Mouse (Mus musculus): Measurements from ENCODE around the gene Pde4c. TPM values are rescaled to one million over a fixed set of nuclear protein-coding genes. Genes with fewer than 3 reads are reported as not detected.

The Pde4c gene
- total RNA-seq, 2 experiments from 2014 or later = 1.4 to 1.5 TPM

- DNase-seq (ENCODE audit: low spot score in 2 of 2) = peak in 1 of 2 experiments; percentile 10
Observed at GRCm38 (mm10) chr8:70749097-70749674, 25.7 kb downstream of the Pde4c start.

- no peak for DNase-seq (ENCODE audit: low spot score in 2 of 2)
Observed at GRCm38 (mm10) chr8:70750128-70750680, 26.7 kb downstream of the Pde4c start.

GRCm38 (mm10) chr8:70752000-70752764 lies 28.7 kb downstream of the Pde4c start:
- peak; percentile 66 to 71 for DNase-seq (ENCODE audit: low spot score in 2 of 2)

GRCm38 (mm10) chr8:70753151-70753550 lies 29.6 kb downstream of the Pde4c start:
- peak; percentile 82 to 88 for DNase-seq (ENCODE audit: low spot score in 2 of 2)

GRCm38 (mm10) chr8:70754043-70754870 lies 30.7 kb downstream of the Pde4c start, which contains the start of gene Rab3a:
TSS of gene Rab3a (plus strand) at chr8:70754679.
- DNase-seq (ENCODE audit: low spot score in 2 of 2) = peak; percentile 85 to 93

GRCm38 (mm10) chr8:70754871-70755660 lies 31.5 kb downstream of the Pde4c start:
- peak; percentile 46 to 72 for DNase-seq (ENCODE audit: low spot score in 2 of 2)

- peak in 1 of 2 experiments; percentile 9 for DNase-seq (ENCODE audit: low spot score in 2 of 2)
Observed at GRCm38 (mm10) chr8:70755661-70756475, 32.3 kb downstream of the Pde4c start.

- peak in 1 of 2 experiments; percentile 6 for DNase-seq (ENCODE audit: low spot score in 2 of 2)
Observed at GRCm38 (mm10) chr8:70756476-70757040, 33.0 kb downstream of the Pde4c start.

GRCm38 (mm10) chr8:70757523-70758307 lies 34.2 kb downstream of the Pde4c start:
- peak in 1 of 2 experiments; percentile 24 for DNase-seq (ENCODE audit: low spot score in 2 of 2)

- peak in 1 of 2 experiments; percentile 7 for DNase-seq (ENCODE audit: low spot score in 2 of 2)
Observed at GRCm38 (mm10) chr8:70758308-70758615, 34.7 kb downstream of the Pde4c start.

GRCm38 (mm10) chr8:70758616-70759561 lies 35.4 kb downstream of the Pde4c start:
- peak in 1 of 2 experiments; percentile 14 for DNase-seq (ENCODE audit: low spot score in 2 of 2)

- DNase-seq (ENCODE audit: low spot score in 2 of 2) = no peak
Observed at GRCm38 (mm10) chr8:70760350-70760749, 36.8 kb downstream of the Pde4c start.

- DNase-seq (ENCODE audit: low spot score in 2 of 2) = peak; percentile 81 to 91
Observed at GRCm38 (mm10) chr8:70760775-70761406, 37.4 kb downstream of the Pde4c start, which contains the start of gene Mpv17l2. TSS of gene Mpv17l2 (minus strand) at chr8:70760946.

- no peak for DNase-seq (ENCODE audit: low spot score in 2 of 2)
Observed at GRCm38 (mm10) chr8:70762118-70762517, 38.6 kb downstream of the Pde4c start.

- no peak for DNase-seq (ENCODE audit: low spot score in 2 of 2)
Observed at GRCm38 (mm10) chr8:70763354-70763753, 39.8 kb downstream of the Pde4c start.

GRCm38 (mm10) chr8:70764026-70764425 lies 40.5 kb downstream of the Pde4c start:
- no peak for DNase-seq (ENCODE audit: low spot score in 2 of 2)

- no peak for DNase-seq (ENCODE audit: low spot score in 2 of 2)
Observed at GRCm38 (mm10) chr8:70764676-70765075, 41.2 kb downstream of the Pde4c start.
